Mouse (Mus musculus) testis, adult 2 months (tissue): ENCODE measurements around the gene Adamtsl4. TPM values are rescaled to one million over a fixed set of nuclear protein-coding genes. Genes with fewer than 3 reads are reported as not detected.
"Not testable (repeated sequence)": the region's sequence is repeated elsewhere in the genome, so short reads cannot be mapped to it uniquely, and the experiment has no call there.

ENCODE experiments used
- H3K27ac ChIP-seq: fragments of 200-500 bp; 2 replicates; pipeline ENCODE4 v1.5.1; 2012; ENCODE audit warnings: low read depth, low read length; ENCODE audit not compliant: control insufficient read depth, insufficient read depth
- H3K27me3 ChIP-seq: fragments of 200-500 bp; 2 replicates; pipeline ENCODE4 v1.6.1; 2012; ENCODE audit warnings: mild to moderate bottlenecking, low read length, moderate library complexity; ENCODE audit not compliant: control insufficient read depth, insufficient read depth
- H3K36me3 ChIP-seq: fragments of 200-500 bp; 2 replicates; pipeline ENCODE4 v1.6.1; 2012; ENCODE audit warnings: mild to moderate bottlenecking, low read length; ENCODE audit not compliant: control insufficient read depth, insufficient read depth
- H3K4me1 ChIP-seq: fragments of 200-500 bp; 2 replicates; pipeline ENCODE4 v1.6.1; 2012; ENCODE audit warnings: low read length; ENCODE audit not compliant: control insufficient read depth, insufficient read depth
- H3K4me3 ChIP-seq: fragments of 200-500 bp; 2 replicates; pipeline ENCODE4 v1.5.1; 2012; ENCODE audit warnings: low read depth, mild to moderate bottlenecking, low read length, moderate library complexity, mixed read lengths; ENCODE audit not compliant: control insufficient read depth
- CTCF ChIP-seq: fragments of 200-500 bp; IDR thresholded peaks from 2 replicates; pipeline ENCODE4 v1.5.1; 2012; ENCODE audit warnings: low read depth, mild to moderate bottlenecking, inconsistent platforms, low read length, moderate library complexity; ENCODE audit not compliant: control insufficient read depth, insufficient read depth, insufficient replicate concordance
- POLR2A ChIP-seq: fragments of 200-500 bp; IDR thresholded peaks from 2 replicates; pipeline ENCODE4 v1.6.1; 2012; ENCODE audit warnings: low read depth, mild to moderate bottlenecking, inconsistent platforms, low read length, moderate library complexity; ENCODE audit not compliant: control insufficient read depth
- polyA plus RNA-seq: library from polyadenylated mRNA; depleted of rRNA; stranded (reverse); fragments of >200 nt; gene quantifications from 2 replicates; pipeline ENCODE4 v1.2.3, GENCODE M21; 2012

The Adamtsl4 gene
- polyA plus RNA-seq, 1 experiment: 0.74 TPM

GRCm38 (mm10) chr3:95692677-95693076 is 5.0 kb upstream of the Adamtsl4 start:
- no peak overlapping the region for H3K4me3 ChIP-seq
- TF ChIP-seq CTCF (no peak), POLR2A (no peak)
- peaks cover 6% of the 10 kb centered on the region for H3K4me1 ChIP-seq
- no peaks in the 10 kb centered on the region for H3K36me3 ChIP-seq
- no peaks in the 10 kb centered on the region; the same call in 1 of the 2 replicates for H3K27me3 ChIP-seq
- H3K27ac ChIP-seq: no peak overlapping the region

DNA sequence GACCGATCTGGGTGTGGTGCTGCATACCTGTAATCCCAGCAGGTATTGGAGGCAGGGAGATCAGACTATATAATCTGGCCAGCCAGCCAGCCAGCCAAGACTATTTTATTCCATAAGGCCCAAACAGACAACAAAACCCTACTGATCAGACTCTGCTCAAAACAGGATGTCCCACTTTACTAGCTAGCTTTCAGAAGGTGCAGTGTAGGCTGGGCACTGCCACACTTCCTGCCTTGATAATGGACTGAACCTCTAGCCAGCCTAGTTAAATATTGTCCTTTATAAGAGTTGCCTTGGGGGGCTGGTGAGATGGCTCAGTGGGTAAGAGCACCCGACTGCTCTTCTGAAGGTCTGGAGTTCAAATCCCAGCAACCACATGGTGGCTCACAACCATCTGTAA is 2.8 kb upstream of the Adamtsl4 start:
- not testable (repeated sequence) for H3K27me3 ChIP-seq, H3K4me3 ChIP-seq, H3K27ac ChIP-seq, H3K36me3 ChIP-seq
- H3K4me1 ChIP-seq: peaks cover 16% of the 10 kb centered on the region

DNA sequence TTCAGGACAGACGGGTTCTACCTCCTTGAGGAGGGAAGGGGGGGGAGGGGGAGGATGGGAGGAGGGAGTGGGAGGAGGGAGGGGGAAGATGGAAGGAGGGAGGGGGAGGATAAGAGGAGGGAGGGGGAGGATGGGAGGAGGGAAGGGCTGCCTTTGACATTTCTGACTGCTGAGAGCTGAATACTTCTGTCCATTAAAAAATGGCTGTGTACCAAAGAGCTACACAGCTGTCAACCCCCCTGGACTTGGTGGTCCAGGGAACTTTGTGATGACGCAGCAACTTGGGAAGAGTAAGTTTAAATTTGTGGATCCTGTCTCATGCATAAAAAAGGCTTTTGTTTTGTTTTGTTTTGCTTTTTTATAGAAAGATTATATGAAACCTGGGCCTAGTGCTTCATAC is 2.2 kb upstream of the Adamtsl4 start:
- Histone ChIP-seq H3K4me1 (peaks cover 15% of the 10 kb centered on the region), H3K36me3 (no peaks in the 10 kb centered on the region), H3K4me3 (no peak overlapping the region), H3K27ac (no peak overlapping the region), H3K27me3 (no peaks in the 10 kb centered on the region; the same call in 1 of the 2 replicates)
- TF ChIP-seq CTCF (no peak), POLR2A (no peak)

- no peak overlapping the region for H3K4me3 ChIP-seq
- no peaks in the 10 kb centered on the region for H3K36me3 ChIP-seq
- no peak overlapping the region for H3K27ac ChIP-seq
- TF ChIP-seq CTCF (no peak), POLR2A (no peak)
- peaks cover 15% of the 10 kb centered on the region for H3K4me1 ChIP-seq
- H3K27me3 ChIP-seq: no peaks in the 10 kb centered on the region; the same call in 1 of the 2 replicates
These were observed 1.6 kb upstream of the Adamtsl4 start for GRCm38 (mm10) chr3:95689171-95689915.

GRCm38 (mm10) chr3:95687168-95687523 is 571 bp downstream of the Adamtsl4 start:
- no peak for TF ChIP-seq POLR2A
- no peak for TF ChIP-seq CTCF
- H3K4me3 ChIP-seq: peak overlapping the region; percentile 70
- H3K36me3 ChIP-seq: no peaks in the 10 kb centered on the region
- H3K4me1 ChIP-seq: peaks cover 15% of the 10 kb centered on the region
- H3K27me3 ChIP-seq: no peaks in the 10 kb centered on the region; the same call in 1 of the 2 replicates
- H3K27ac ChIP-seq: no peak overlapping the region

- H3K27me3 ChIP-seq: no peaks in the 10 kb centered on the region; the same call in 1 of the 2 replicates
- no peak overlapping the region for H3K27ac ChIP-seq
- no peak for TF ChIP-seq CTCF
- no peak for TF ChIP-seq POLR2A
- no peak overlapping the region for H3K4me3 ChIP-seq
- peaks cover 15% of the 10 kb centered on the region for H3K4me1 ChIP-seq
- no peaks in the 10 kb centered on the region for H3K36me3 ChIP-seq
These were observed 1.1 kb downstream of the Adamtsl4 start for GRCm38 (mm10) chr3:95686492-95687167.

DNA sequence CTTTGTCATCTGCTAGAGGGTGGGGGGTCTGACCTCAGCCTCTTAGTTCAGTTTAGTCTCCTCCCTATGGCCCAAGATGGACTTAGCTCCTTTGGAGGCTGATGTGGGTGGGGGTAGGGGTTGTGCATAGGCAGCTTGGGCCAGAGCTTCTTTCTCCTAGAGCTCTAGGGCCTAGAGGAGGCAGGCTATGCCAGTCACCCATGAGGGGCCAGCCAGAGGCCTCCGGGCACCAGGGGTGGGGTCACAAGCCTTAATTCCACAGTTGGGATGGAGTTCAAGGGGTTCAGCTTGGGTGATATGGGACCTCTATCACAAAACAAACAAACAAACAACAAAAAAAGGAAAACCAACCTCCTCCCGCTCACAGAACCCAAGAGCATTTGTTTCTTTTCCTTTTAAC is 2.0 kb downstream of the Adamtsl4 start:
- peaks cover 15% of the 10 kb centered on the region for H3K4me1 ChIP-seq

More for the DNA sequence above, 2.0 kb downstream of the Adamtsl4 start:
- no peak overlapping the region for H3K27ac ChIP-seq
- TF ChIP-seq POLR2A (no peak), CTCF (no peak)
- H3K4me3 ChIP-seq: no peak overlapping the region
- H3K36me3 ChIP-seq: no peaks in the 10 kb centered on the region
- H3K27me3 ChIP-seq: no peaks in the 10 kb centered on the region; the same call in 1 of the 2 replicates
